Mouse (Mus musculus): Measurements from ENCODE around the gene Dapk2.

DNA sequence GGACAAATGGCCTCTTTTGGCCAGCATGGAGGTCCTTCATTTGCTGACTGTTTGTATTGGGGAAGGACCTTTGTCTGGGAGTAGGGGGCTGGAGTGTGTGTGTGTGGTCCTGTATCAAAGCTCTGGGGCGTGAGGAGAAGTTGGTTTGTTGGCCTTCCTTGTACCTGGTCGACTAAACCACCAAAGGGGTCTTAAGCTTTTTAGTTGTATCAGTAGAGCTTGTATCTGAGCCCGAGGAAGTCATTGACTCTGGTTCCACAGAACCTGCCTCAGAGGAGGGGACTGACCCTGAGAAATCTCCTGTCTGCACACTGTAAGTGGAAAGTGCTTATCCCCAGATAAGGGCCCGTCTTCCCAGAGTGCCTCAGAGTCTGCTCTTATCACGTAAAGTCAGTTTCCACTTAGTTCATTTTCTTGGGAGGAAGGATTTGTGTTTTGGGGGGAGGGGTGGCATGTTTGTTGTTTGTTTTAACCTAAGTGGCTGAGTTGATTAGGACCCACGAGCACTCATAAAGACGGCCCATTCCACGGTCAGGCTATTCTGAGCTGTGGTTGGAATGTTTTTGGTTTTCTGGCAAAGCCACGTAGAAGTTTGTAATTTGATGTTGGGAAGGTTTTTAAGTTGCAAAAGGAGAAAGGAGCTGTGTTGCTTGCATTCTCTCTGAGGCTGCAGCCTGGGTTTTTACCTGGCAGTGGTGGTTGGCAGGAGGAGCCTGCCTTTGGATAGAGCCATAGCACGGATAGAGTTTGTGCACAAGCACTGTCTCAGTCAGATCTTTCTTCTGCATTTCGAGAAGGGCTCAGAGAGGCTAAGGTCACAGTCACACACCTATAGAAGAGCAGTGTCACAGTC lies 24.0 kb downstream of the Dapk2 start:
- TF ChIP-seq POLR2A (IDR thresholded peaks at IDR 0.05; ENCODE audit: low read depth, low read length): no peak
- TF ChIP-seq CTCF (conservative IDR thresholded peaks at IDR 0.05; ENCODE audit: insufficient read depth, insufficient read length, low read depth, low read length): no peak
